Mouse (Mus musculus) cerebellum, adult 2 months (tissue): ENCODE results near the gene Acsl6. TPM values are rescaled to one million over a fixed set of nuclear protein-coding genes. Genes with fewer than 3 reads are reported as not detected.

Experiments
- DNase-seq, 2 experiments: peaks; one replicate each; pipeline ENCODE4 v3.0.0; 2021
- H3K27ac ChIP-seq: fragments of 200-500 bp; 2 replicates; pipeline ENCODE4 v1.5.1; 2012; ENCODE audit warnings: low read length, control low read depth, inconsistent platforms; ENCODE audit not compliant: insufficient read depth
- H3K27me3 ChIP-seq: fragments of 200-500 bp; 2 replicates; pipeline ENCODE4 v1.6.1; 2012; ENCODE audit warnings: inconsistent platforms, mild to moderate bottlenecking, low read length, moderate library complexity; ENCODE audit not compliant: control insufficient read depth, insufficient read depth
- H3K4me1 ChIP-seq: fragments of 200-500 bp; 2 replicates; pipeline ENCODE4 v1.6.1; 2011; ENCODE audit warnings: low read length; ENCODE audit not compliant: control insufficient read depth, insufficient read depth
- H3K4me3 ChIP-seq: fragments of 200-500 bp; replicated peaks from 2 replicates; pipeline ENCODE3; 2011; ENCODE audit warnings: mild to moderate bottlenecking, low read depth, low read length, control low read depth; ENCODE audit not compliant: insufficient read depth
- CTCF ChIP-seq: fragments of 200-500 bp; IDR thresholded peaks from 2 replicates; pipeline ENCODE4 v1.5.1; 2011; ENCODE audit warnings: low read depth, mild to moderate bottlenecking, control low read depth, low read length, moderate library complexity, borderline replicate concordance; ENCODE audit not compliant: insufficient read depth
- POLR2A ChIP-seq: fragments of 200-500 bp; IDR thresholded peaks from 2 replicates; pipeline ENCODE4 v1.6.1; 2011; ENCODE audit warnings: low read length, control low read depth, borderline replicate concordance; ENCODE audit not compliant: insufficient read depth
- WGBS: fragments of 180-500 bp; shearing (Covaris S2); methylation state at CpG from one replicate; pipeline ENCODE4 v1.1.7; 2018; 5-methylcytosine and 5-hydroxymethylcytosine counted together
- polyA plus RNA-seq: library from polyadenylated mRNA; depleted of rRNA; stranded (reverse); fragments of >200 nt; gene quantifications from 2 replicates; pipeline ENCODE4 v1.2.3, GENCODE M21; 2012

Gene Acsl6
- polyA plus RNA-seq, 1 experiment = 189 TPM

DNA sequence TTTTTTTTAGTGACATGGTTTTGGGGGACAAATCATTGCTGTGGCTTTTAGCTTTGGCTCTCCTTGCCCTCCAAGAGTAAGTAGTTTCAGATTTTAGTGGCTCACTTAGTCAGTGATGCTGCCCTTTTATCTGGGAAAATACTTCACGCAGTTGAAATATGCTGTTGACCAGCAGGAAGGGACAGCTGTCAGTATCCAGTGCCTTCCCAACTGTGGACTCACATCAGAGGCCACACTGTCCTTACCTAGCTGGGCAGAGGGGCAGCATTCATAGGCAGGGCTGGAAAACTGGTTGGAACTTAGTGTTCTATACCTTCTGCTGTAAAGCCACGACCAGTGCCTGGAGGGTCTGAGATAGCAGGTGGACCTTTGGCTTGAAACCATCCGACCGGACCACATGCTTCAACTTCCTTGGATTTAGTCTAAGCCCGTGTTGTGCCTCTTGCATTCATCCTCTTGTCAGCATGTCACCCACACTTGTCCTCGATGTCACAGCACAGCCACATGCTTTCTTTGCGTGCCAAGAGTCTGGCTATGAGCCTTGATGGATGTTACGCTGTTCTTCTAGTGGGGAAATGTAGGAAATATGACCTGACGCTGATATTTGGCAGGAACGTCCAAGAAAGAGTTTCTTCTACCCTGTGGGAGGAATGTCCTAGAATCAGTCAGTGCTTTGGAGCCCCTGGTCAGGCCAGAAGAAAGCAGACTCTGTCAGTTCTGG lies 28.0 kb downstream of the Acsl6 start:
- TF ChIP-seq POLR2A = no peak
- TF ChIP-seq CTCF = no peak
- Histone ChIP-seq H3K27me3 (no peaks in the 10 kb centered on the region), H3K4me3 (no peak overlapping the region), H3K27ac (no peak overlapping the region), H3K4me1 (peaks cover 12% of the 10 kb centered on the region)
- DNase-seq = no peak
- 32% methylated on average over 10 of the region's 10 CpGs for WGBS

DNA sequence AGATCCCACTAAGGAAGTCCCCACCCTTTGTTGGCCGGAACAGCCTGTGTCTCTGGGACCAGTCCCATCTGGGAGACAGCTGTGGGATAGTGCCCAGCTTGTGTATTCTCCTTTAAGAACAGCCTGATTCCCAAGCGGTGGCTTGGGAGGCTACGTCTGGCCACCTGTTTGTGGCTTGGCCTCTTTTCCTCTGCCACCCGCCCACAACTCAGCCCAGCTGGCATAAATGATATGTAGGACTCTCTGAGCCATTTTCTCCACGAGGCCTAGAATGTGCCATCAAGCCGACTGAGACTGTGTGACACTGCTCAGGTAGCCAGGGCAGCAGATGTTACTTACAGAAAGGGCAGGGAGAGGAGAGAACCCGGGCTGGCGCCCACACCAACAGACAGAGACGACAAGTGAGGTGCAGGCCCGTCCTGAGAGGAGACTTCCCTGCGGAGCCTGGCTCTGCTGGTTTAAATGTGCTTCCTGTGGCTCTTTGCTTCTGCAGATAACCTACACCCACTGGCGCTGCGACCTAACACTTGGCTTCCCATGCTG lies 32.6 kb downstream of the Acsl6 start:
- Histone ChIP-seq H3K27ac (peak overlapping the region; percentile 67), H3K4me3 (no peak overlapping the region), H3K27me3 (no peaks in the 10 kb centered on the region), H3K4me1 (peaks cover 20% of the 10 kb centered on the region)
- WGBS = 8% methylated on average over 13 of the region's 13 CpGs
- TF ChIP-seq CTCF = no peak
- TF ChIP-seq POLR2A = no peak
- peak; percentile 66 to 80 for DNase-seq

DNA sequence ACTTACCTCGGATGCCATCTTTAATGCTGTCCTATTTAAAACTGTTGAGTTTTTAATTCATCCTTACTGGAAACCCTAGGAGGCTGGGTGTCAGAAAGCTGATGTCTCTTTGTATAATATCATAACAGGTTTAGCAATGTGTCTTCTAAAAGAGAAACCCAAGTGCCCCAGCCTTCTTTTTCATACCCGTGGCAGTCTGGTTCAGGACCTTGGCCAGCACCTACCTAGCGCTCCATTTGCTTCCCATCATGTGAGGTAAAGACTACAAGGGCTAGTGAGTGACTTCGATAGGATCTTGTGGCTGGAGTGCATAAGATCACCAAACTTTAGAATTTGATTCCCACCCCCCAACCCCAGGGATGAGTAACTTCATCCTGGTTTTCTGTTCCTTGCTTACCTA lies 40.1 kb downstream of the Acsl6 start:
- peaks cover 2% of the 10 kb centered on the region; the same call in 1 of the 2 replicates for H3K4me1 ChIP-seq
- H3K27me3 ChIP-seq = no peaks in the 10 kb centered on the region
- no peak overlapping the region for H3K27ac ChIP-seq
- DNase-seq = no peak
- no peak for TF ChIP-seq POLR2A
- TF ChIP-seq CTCF = no peak
- WGBS = 71% methylated on average over 4 of the region's 4 CpGs
- H3K4me3 ChIP-seq = no peak overlapping the region

GRCm38 (mm10) chr11:54351704-54352103 lies 48.1 kb downstream of the Acsl6 start:
- H3K27ac ChIP-seq = no peak overlapping the region
- no peaks in the 10 kb centered on the region for H3K27me3 ChIP-seq
- no peak overlapping the region for H3K4me3 ChIP-seq
- TF ChIP-seq POLR2A = no peak
- TF ChIP-seq CTCF = no peak
- peaks cover 2% of the 10 kb centered on the region; the same call in 1 of the 2 replicates for H3K4me1 ChIP-seq
- DNase-seq = no peak
- WGBS = 60% methylated on average over 5 of the region's 5 CpGs

DNA sequence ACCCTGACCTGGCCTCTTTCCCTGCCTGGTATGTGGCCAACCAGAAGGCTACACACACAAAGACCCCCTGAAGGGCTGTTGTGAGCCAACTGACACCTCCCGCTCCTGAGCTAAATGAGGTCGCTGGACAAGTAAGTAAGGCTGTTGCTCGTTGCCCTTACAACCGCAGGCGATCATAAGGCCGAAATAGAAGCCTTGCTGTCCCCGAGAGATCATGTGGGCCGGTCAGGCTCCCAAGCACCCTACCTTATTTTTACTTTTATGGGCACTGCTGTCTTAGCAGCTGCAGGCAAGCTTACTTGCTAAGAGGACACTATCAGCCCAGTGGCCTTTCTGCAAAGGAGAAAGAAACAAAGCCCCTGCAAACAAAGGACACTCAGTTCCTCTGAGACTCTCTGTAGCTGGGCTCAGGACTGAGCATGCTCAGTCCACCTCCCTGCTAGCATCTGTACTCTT lies 49.6 kb downstream of the Acsl6 start:
- WGBS = 29% methylated on average over 8 of the region's 8 CpGs
- peak overlapping the region; percentile 34; the same call in 1 of the 2 replicates for H3K27ac ChIP-seq
- no peaks in the 10 kb centered on the region for H3K4me1 ChIP-seq
- TF ChIP-seq CTCF (no peak), POLR2A (no peak)
- H3K27me3 ChIP-seq = no peaks in the 10 kb centered on the region
- no peak for DNase-seq
- no peak overlapping the region for H3K4me3 ChIP-seq

- no peaks in the 10 kb centered on the region for H3K4me1 ChIP-seq
- WGBS = 33% methylated on average over 15 of the region's 15 CpGs
- no peak overlapping the region for H3K4me3 ChIP-seq
- no peaks in the 10 kb centered on the region for H3K27me3 ChIP-seq
- peak; percentile 60 to 65 for DNase-seq
- 0 out of 2 replicates have a peak overlapping the region, but pooled peaks have one; percentile 5 for H3K27ac ChIP-seq
- TF ChIP-seq CTCF (peak; percentile 79), POLR2A (no peak)
Measured at GRCm38 (mm10) chr11:54354595-54355563, 51.3 kb downstream of the Acsl6 start.

DNA sequence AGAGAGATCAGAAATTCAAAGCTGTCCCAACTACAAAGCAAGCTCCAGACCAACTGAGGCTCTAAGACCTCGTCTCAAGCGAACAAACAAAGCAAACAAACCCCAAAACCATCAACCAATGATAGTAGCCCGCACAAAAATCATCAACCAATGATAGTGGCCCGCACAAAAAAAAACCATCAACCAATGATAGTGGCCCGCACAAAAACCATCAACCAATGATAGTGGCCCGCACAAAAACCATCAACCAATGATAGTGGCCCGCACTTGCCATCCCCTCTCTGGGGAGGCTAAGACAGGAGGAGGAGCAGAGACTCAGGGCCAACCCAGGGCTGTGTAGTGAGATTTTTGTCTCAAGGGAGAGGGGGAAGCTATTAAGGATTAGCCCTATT lies 52.0 kb downstream of the Acsl6 start:
- no peak for TF ChIP-seq POLR2A
- no peak for TF ChIP-seq CTCF
- WGBS = 83% methylated on average over 7 of the region's 7 CpGs
- no peak overlapping the region for H3K27ac ChIP-seq
- H3K4me1 ChIP-seq = no peaks in the 10 kb centered on the region
- H3K4me3 ChIP-seq = no peak overlapping the region
- DNase-seq = no peak
- no peaks in the 10 kb centered on the region for H3K27me3 ChIP-seq
